Mouse (Mus musculus) heart, embryonic 15.5 days (tissue): ENCODE results near the gene Stx4a. TPM values are rescaled to one million over a fixed set of nuclear protein-coding genes. Genes with fewer than 3 reads are reported as not detected.
"Not testable (repeated sequence)": the region's sequence is repeated elsewhere in the genome, so short reads cannot be mapped to it uniquely, and the experiment has no call there.

Experiments used
- ATAC-seq: fragments of 200-750 bp; cut with Nextera tagmentation; replicated peaks from 2 replicates; pipeline ENCODE4 v1.8.0; 2017; ENCODE audit warnings: low read depth, moderate TSS enrichment; ENCODE audit not compliant: insufficient number of reproducible peaks, insufficient read depth, low FRiP score
- H3K27ac ChIP-seq: fragments of 300-500 bp; sonication (generic); 2 replicates; pipeline ENCODE4 v1.5.1; 2015; ENCODE audit warnings: mild to moderate bottlenecking, inconsistent platforms
- H3K27me3 ChIP-seq: fragments of 300-500 bp; sonication (generic); 2 replicates; pipeline ENCODE4 v1.6.1; 2015; ENCODE audit warnings: inconsistent platforms
- H3K36me3 ChIP-seq: fragments of 300-500 bp; sonication (generic); 2 replicates; pipeline ENCODE4 v1.6.1; 2015; ENCODE audit warnings: mild to moderate bottlenecking, inconsistent platforms
- H3K4me1 ChIP-seq: fragments of 300-500 bp; sonication (generic); replicated peaks from 2 replicates; pipeline ENCODE4 v1.6.1; 2015; ENCODE audit warnings: inconsistent platforms
- H3K4me2 ChIP-seq: fragments of 300-500 bp; sonication (generic); 2 replicates; pipeline ENCODE4 v1.6.1; 2015; ENCODE audit warnings: inconsistent platforms, mild to moderate bottlenecking, moderate library complexity
- H3K4me3 ChIP-seq: fragments of 300-500 bp; sonication (generic); 2 replicates; pipeline ENCODE4 v1.5.1; 2015; ENCODE audit warnings: mild to moderate bottlenecking, inconsistent platforms
- H3K9ac ChIP-seq: fragments of 300-500 bp; sonication (generic); 2 replicates; pipeline ENCODE4 v1.6.1; 2015; ENCODE audit warnings: mild to moderate bottlenecking, inconsistent platforms
- H3K9me3 ChIP-seq: fragments of 300-500 bp; sonication (generic); replicated peaks from 2 replicates; pipeline ENCODE4 v1.6.1; 2016; ENCODE audit warnings: inconsistent platforms
- WGBS: fragments of 180-500 bp; shearing (Covaris S2); methylation state at CpG from one replicate; pipeline ENCODE4 v1.1.7; 2015; ENCODE audit warnings: mixed read lengths; 5-methylcytosine and 5-hydroxymethylcytosine counted together
- polyA plus RNA-seq: library from polyadenylated mRNA; unstranded; fragments of >200 nt; fragmentation: Nextera tagmentation; extraction: Ambion mirVana; gene quantifications from 2 replicates; pipeline ENCODE4 v1.2.1, GENCODE M21; 2015

Gene Stx4a
- polyA plus RNA-seq, 1 experiment from 2014 or later: 50.5 TPM

GRCm38 (mm10) chr7:127815116-127815665, 8.9 kb upstream of the Stx4a start:
- Histone ChIP-seq H3K9ac (no peak overlapping the region), H3K36me3 (no peaks in the 10 kb centered on the region), H3K4me1 (peaks cover 21% of the 10 kb centered on the region), H3K27ac (peak overlapping the region; percentile 0; the same call in 1 of the 2 replicates), H3K27me3 (no peaks in the 10 kb centered on the region; the same call in 1 of the 2 replicates), H3K4me3 (no peak overlapping the region), H3K4me2 (no peak overlapping the region), H3K9me3 (no peaks in the 10 kb centered on the region)
- no peak for ATAC-seq
- 86% methylated on average over 15 of the region's 15 CpGs for WGBS

GRCm38 (mm10) chr7:127815954-127816821, 7.9 kb upstream of the Stx4a start:
- 51% methylated on average over 15 of the region's 15 CpGs for WGBS
- ATAC-seq: peak; percentile 44; the same call in 1 of the 2 replicates
- Histone ChIP-seq H3K4me2 (no peak overlapping the region), H3K9me3 (no peaks in the 10 kb centered on the region), H3K36me3 (no peaks in the 10 kb centered on the region), H3K4me3 (no peak overlapping the region), H3K27me3 (no peaks in the 10 kb centered on the region; the same call in 1 of the 2 replicates), H3K4me1 (peaks cover 21% of the 10 kb centered on the region), H3K9ac (no peak overlapping the region), H3K27ac (peak overlapping the region; percentile 0; the same call in 1 of the 2 replicates)

GRCm38 (mm10) chr7:127817053-127817452, 7.0 kb upstream of the Stx4a start:
- WGBS: 74% methylated on average over 7 of the region's 7 CpGs
- Histone ChIP-seq H3K4me2 (no peak overlapping the region), H3K36me3 (no peaks in the 10 kb centered on the region), H3K9ac (no peak overlapping the region), H3K27ac (no peak overlapping the region), H3K9me3 (no peaks in the 10 kb centered on the region), H3K4me3 (no peak overlapping the region), H3K4me1 (peaks cover 21% of the 10 kb centered on the region), H3K27me3 (no peaks in the 10 kb centered on the region; the same call in 1 of the 2 replicates)
- no peak for ATAC-seq

- Histone ChIP-seq H3K9ac (no peak overlapping the region), H3K27ac (no peak overlapping the region), H3K36me3 (no peaks in the 10 kb centered on the region), H3K4me1 (peaks cover 21% of the 10 kb centered on the region), H3K27me3 (no peaks in the 10 kb centered on the region; the same call in 1 of the 2 replicates), H3K4me3 (no peak overlapping the region), H3K9me3 (no peaks in the 10 kb centered on the region), H3K4me2 (no peak overlapping the region)
- ATAC-seq: no peak
- 83% methylated on average over 5 of the region's 5 CpGs for WGBS
These were observed 6.3 kb upstream of the Stx4a start for GRCm38 (mm10) chr7:127817776-127818175.

- 53% methylated on average over 13 of the region's 13 CpGs for WGBS
- Histone ChIP-seq H3K27ac (0 out of 2 replicates have a peak overlapping the region, but pooled peaks have one; percentile 18), H3K4me2 (no peak overlapping the region), H3K27me3 (peaks cover 10% of the 10 kb centered on the region; the same call in 1 of the 2 replicates), H3K9ac (no peak overlapping the region), H3K36me3 (no peaks in the 10 kb centered on the region), H3K4me3 (no peak overlapping the region), H3K9me3 (no peaks in the 10 kb centered on the region), H3K4me1 (peaks cover 11% of the 10 kb centered on the region)
- ATAC-seq: no peak
These were observed 3.1 kb upstream of the Stx4a start for GRCm38 (mm10) chr7:127820836-127821509.

- Histone ChIP-seq H3K36me3 (no peaks in the 10 kb centered on the region), H3K9ac (no peak overlapping the region), H3K9me3 (no peaks in the 10 kb centered on the region), H3K4me1 (peaks cover 11% of the 10 kb centered on the region), H3K4me3 (no peak overlapping the region), H3K27me3 (peaks cover 10% of the 10 kb centered on the region; the same call in 1 of the 2 replicates), H3K27ac (no peak overlapping the region), H3K4me2 (no peak overlapping the region)
- WGBS: 81% methylated on average over 3 of the region's 3 CpGs
- ATAC-seq: no peak
These were observed 1.6 kb upstream of the Stx4a start for GRCm38 (mm10) chr7:127822494-127822893.

GRCm38 (mm10) chr7:127823236-127824171, 590 bp upstream of the Stx4a start:
- Histone ChIP-seq H3K36me3 (no peaks in the 10 kb centered on the region), H3K27me3 (0 out of 2 replicates have a peak, but pooled peaks cover 10% of the 10 kb centered on the region), H3K9ac (peak overlapping the region; percentile 56; the same call in 1 of the 2 replicates), H3K4me2 (peak overlapping the region; percentile 74), H3K27ac (no peak overlapping the region), H3K4me3 (peak overlapping the region; percentile 53), H3K9me3 (no peaks in the 10 kb centered on the region), H3K4me1 (peaks cover 11% of the 10 kb centered on the region)
- 57% methylated on average over 7 of the region's 11 CpGs for WGBS
- ATAC-seq: no peak

GRCm38 (mm10) chr7:127835550-127835949, 11.5 kb downstream of the Stx4a start:
- H3K4me2 ChIP-seq: no peak overlapping the region
- no peak overlapping the region for H3K9ac ChIP-seq
- no peaks in the 10 kb centered on the region for H3K36me3 ChIP-seq
- no peak for ATAC-seq
- H3K27ac ChIP-seq: no peak overlapping the region
- H3K4me3 ChIP-seq: no peak overlapping the region
- no peaks in the 10 kb centered on the region for H3K27me3 ChIP-seq
- no peaks in the 10 kb centered on the region for H3K4me1 ChIP-seq
- 79% methylated on average over 2 of the region's 2 CpGs for WGBS
- no peaks in the 10 kb centered on the region for H3K9me3 ChIP-seq

GRCm38 (mm10) chr7:127837473-127837872, 13.4 kb downstream of the Stx4a start:
- H3K36me3 ChIP-seq: no peaks in the 10 kb centered on the region
- no peak overlapping the region for H3K9ac ChIP-seq
- H3K4me1 ChIP-seq: peaks cover 7% of the 10 kb centered on the region
- no peak for ATAC-seq
- no peak overlapping the region for H3K27ac ChIP-seq
- 87% methylated on average over 5 of the region's 5 CpGs for WGBS
- H3K4me2 ChIP-seq: no peak overlapping the region
- H3K4me3 ChIP-seq: no peak overlapping the region
- no peaks in the 10 kb centered on the region for H3K9me3 ChIP-seq
- no peaks in the 10 kb centered on the region for H3K27me3 ChIP-seq

- not testable (repeated sequence) for H3K9ac ChIP-seq, H3K4me2 ChIP-seq, H3K36me3 ChIP-seq, H3K4me3 ChIP-seq, H3K27me3 ChIP-seq, H3K9me3 ChIP-seq, ATAC-seq, H3K27ac ChIP-seq
- peaks cover 12% of the 10 kb centered on the region for H3K4me1 ChIP-seq
- 73% methylated on average over 4 of the region's 4 CpGs for WGBS
These were observed 13.8 kb downstream of the Stx4a start for GRCm38 (mm10) chr7:127837878-127838277.
